ENCODE assay signal across 7 mouse cellular contexts in the genomic region with DNA sequence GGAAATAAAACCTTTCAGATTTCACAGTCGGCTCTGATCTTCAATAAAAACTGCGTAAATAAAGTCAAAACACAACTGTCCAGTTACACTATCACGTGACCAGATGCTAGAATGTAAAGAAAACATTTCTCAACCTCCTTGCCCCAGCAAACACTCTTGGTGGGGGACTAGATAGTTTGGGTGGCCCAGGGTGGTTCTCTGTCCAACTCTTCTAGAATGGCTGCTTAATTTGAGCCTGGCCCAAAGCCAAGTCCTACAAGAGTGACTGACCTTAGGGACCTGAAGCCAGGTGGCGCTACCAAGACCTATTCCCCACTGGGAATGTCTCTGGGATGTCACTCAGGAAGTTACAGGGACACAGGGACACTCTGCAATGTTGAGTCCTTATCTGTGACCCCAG. TPM values are rescaled to one million over a fixed set of nuclear protein-coding genes. Genes with fewer than 3 reads are reported as not detected.
DNase-seq lines count a peak whose midpoint lies in the region; ATAC-seq and TF ChIP-seq lines count a peak whose summit lies in the region.

No protein-coding gene starts in this region.

- 56% methylated on average over 4 of the region's 4 CpGs for WGBS in forebrain, embryonic 12.5 days
- 56% methylated on average over 4 of the region's 4 CpGs for WGBS in kidney, postnatal 0 days
- 55% methylated on average over 4 of the region's 4 CpGs for WGBS in neural tube, embryonic 15.5 days

- no peak for TF ChIP-seq CTCF in E14TG2a.4 (conservative IDR thresholded peaks at IDR 0.05; ENCODE audit: low read length)
- TF ChIP-seq CTCF in kidney, postnatal 0 days (IDR thresholded peaks at IDR 0.05; ENCODE audit: low read depth): peak; percentile 41

- H3K36me3 ChIP-seq in E14TG2a.4 (ENCODE audit: insufficient read depth, low read length): no peaks in the 10 kb centered on the region
- no peaks in the 10 kb centered on the region for H3K36me3 ChIP-seq in ES-E14 (ENCODE audit: control insufficient read depth, insufficient read depth, low read length, poor library complexity, severe bottlenecking)
- peaks cover 3% of the 10 kb centered on the region; the same call in 1 of the 2 replicates for H3K36me3 ChIP-seq in forebrain, embryonic 12.5 days (replicated peaks)
- H3K36me3 ChIP-seq in kidney, postnatal 0 days (ENCODE audit: insufficient read depth, low read length): no peaks in the 10 kb centered on the region
- peaks cover 21% of the 10 kb centered on the region for H3K36me3 ChIP-seq in neural tube, embryonic 15.5 days

- H3K27ac ChIP-seq in ES-E14 (ENCODE audit: insufficient read depth, low read depth, low read length, poor library complexity, severe bottlenecking): peak overlapping the region; percentile 65; the same call in 1 of the 2 replicates
- peak overlapping the region; percentile 91 for H3K27ac ChIP-seq in forebrain, embryonic 12.5 days
- peak overlapping the region; percentile 83; the same call in 1 of the 2 replicates for H3K27ac ChIP-seq in kidney, postnatal 0 days
- H3K27ac ChIP-seq in neural tube, embryonic 15.5 days (replicated peaks): peak overlapping the region; percentile 95

- no peak for ATAC-seq in forebrain, embryonic 12.5 days (ENCODE audit: low FRiP score)
- no peak for ATAC-seq in kidney, postnatal 0 days (replicated peaks; ENCODE audit: low FRiP score, low read depth)
- 0 out of 2 replicates have a peak, but pooled peaks have one; percentile 2 for ATAC-seq in neural tube, embryonic 15.5 days (ENCODE audit: low FRiP score)

- in situ Hi-C loops in ES-E14 (cut with MboI; ENCODE audit: low sequenced_read_pairs in 2 of 2, unreplicated experiment in 2 of 2): no loop called here

- DNase-seq in ES-E14 (ENCODE audit: low read depth, low spot score): no peak
- peak; percentile 2 for DNase-seq in kidney, postnatal 0 days (ENCODE audit: low spot score)
- DNase-seq in thymus, postnatal 4 days: no peak
- DNase-seq in right cerebral cortex, postnatal 14 days: no peak

- H3K4me1 ChIP-seq in E14TG2a.4 (replicated peaks; ENCODE audit: low read depth, low read length) (peaks cover 20% of the 10 kb centered on the region), ES-E14 (ENCODE audit: control insufficient read depth in 2 of 2, insufficient read depth in 2 of 2, low read length in 2 of 2, poor library complexity in 1 of 2) (peaks cover 0 to 3% of the 10 kb centered on the region in 2 experiments; a peak in 1 of 4 replicates)
- H3K4me1 ChIP-seq in forebrain, embryonic 12.5 days: peaks cover 13% of the 10 kb centered on the region
- H3K4me1 ChIP-seq in kidney, postnatal 0 days (replicated peaks; ENCODE audit: insufficient read depth, low read length): peaks cover 5% of the 10 kb centered on the region; the same call in 1 of the 2 replicates
- H3K4me1 ChIP-seq in neural tube, embryonic 15.5 days: peaks cover 12% of the 10 kb centered on the region

- peak overlapping the region; percentile 92 for H3K4me3 ChIP-seq in E14TG2a.4 (replicated peaks; ENCODE audit: low read length)
- peak overlapping the region; percentile 89 to 92 for H3K4me3 ChIP-seq in ES-E14 (ENCODE audit: insufficient read depth in 1 of 2, low read depth in 1 of 2, low read length in 2 of 2, poor library complexity in 1 of 2, severe bottlenecking in 1 of 2)
- H3K4me3 ChIP-seq in forebrain, embryonic 12.5 days (replicated peaks): peak overlapping the region; percentile 67
- H3K4me3 ChIP-seq in kidney, postnatal 0 days (replicated peaks; ENCODE audit: low read depth, low read length): peak overlapping the region; percentile 52
- H3K4me3 ChIP-seq in neural tube, embryonic 15.5 days (replicated peaks): peak overlapping the region; percentile 66

- no peaks in the 10 kb centered on the region for H3K27me3 ChIP-seq in E14TG2a.4 (ENCODE audit: insufficient read depth, low read length)
- H3K27me3 ChIP-seq in forebrain, embryonic 12.5 days: peaks cover 22% of the 10 kb centered on the region
- H3K27me3 ChIP-seq in kidney, postnatal 0 days (ENCODE audit: insufficient read depth, low read length): no peaks in the 10 kb centered on the region
- peaks cover 6% of the 10 kb centered on the region for H3K27me3 ChIP-seq in neural tube, embryonic 15.5 days (replicated peaks)

- peak overlapping the region; percentile 85 for H3K4me2 ChIP-seq in forebrain, embryonic 12.5 days
- peak overlapping the region; percentile 88 for H3K4me2 ChIP-seq in kidney, postnatal 0 days (ENCODE audit: low read length)
- peak overlapping the region; percentile 86 for H3K4me2 ChIP-seq in neural tube, embryonic 15.5 days

- peak overlapping the region; percentile 95 for H3K9ac ChIP-seq in ES-E14 (ENCODE audit: insufficient read depth, low read depth, low read length, poor library complexity, severe bottlenecking)
- peak overlapping the region; percentile 75 for H3K9ac ChIP-seq in forebrain, embryonic 12.5 days
- no peak overlapping the region for H3K9ac ChIP-seq in kidney, postnatal 0 days (ENCODE audit: low read depth, low read length)
- H3K9ac ChIP-seq in neural tube, embryonic 15.5 days (replicated peaks): peak overlapping the region; percentile 80

- H3K9me3 ChIP-seq in E14TG2a.4 (ENCODE audit: low read length): no peaks in the 10 kb centered on the region
- H3K9me3 ChIP-seq in ES-E14 (ENCODE audit: control insufficient read depth, insufficient read depth, low read depth, low read length): no peaks in the 10 kb centered on the region
- no peaks in the 10 kb centered on the region for H3K9me3 ChIP-seq in forebrain, embryonic 12.5 days
- no peaks in the 10 kb centered on the region for H3K9me3 ChIP-seq in kidney, postnatal 0 days (replicated peaks; ENCODE audit: low read length)
- no peaks in the 10 kb centered on the region for H3K9me3 ChIP-seq in neural tube, embryonic 15.5 days (replicated peaks)

TF ChIP-seq in ES-E14, 5 proteins besides CTCF, POLR2A, EP300 and RAD21:
- TF ChIP-seq MAFK (IDR thresholded peaks at IDR 0.05; ENCODE audit: insufficient read depth, low read depth, low read length): no peak
- TF ChIP-seq ZC3H11A (IDR thresholded peaks at IDR 0.05; ENCODE audit: borderline replicate concordance, low read depth, low read length): no peak
- no peak for TF ChIP-seq CHD2 (IDR thresholded peaks at IDR 0.05; ENCODE audit: low read depth, low read length)
- no peak for TF ChIP-seq ZNF384 (IDR thresholded peaks at IDR 0.05; ENCODE audit: low read depth, low read length)
- TF ChIP-seq HCFC1 (IDR thresholded peaks at IDR 0.05; ENCODE audit: borderline replicate concordance, insufficient read depth, low read length): no peak
TF ChIP-seq in ES-E14: peak in this region for 0.

RNA-seq across cellular contexts. Expression of a gene that starts 5.8 kb away (rescaled TPM):
- 5.2 and 5.7 TPM in 2 replicates for total RNA-seq in ES-E14 (2012; rRNA removed)
- polyA plus RNA-seq in forebrain, embryonic 12.5 days (2016; fragmentation: Nextera tagmentation; extraction: Ambion mirVana): 7.3 and 8.8 TPM in 2 replicates
- polyA plus RNA-seq in kidney, postnatal 0 days (2015; fragmentation: Nextera tagmentation; extraction: Ambion mirVana): 2.1 and 2.7 TPM in 2 replicates
- polyA plus RNA-seq in neural tube, embryonic 15.5 days (2015; fragmentation: Nextera tagmentation; extraction: Ambion mirVana): 3.0 and 3.7 TPM in 2 replicates
